Mouse (Mus musculus): Measurements from ENCODE around the gene Kalrn.

Gene Kalrn

DNA sequence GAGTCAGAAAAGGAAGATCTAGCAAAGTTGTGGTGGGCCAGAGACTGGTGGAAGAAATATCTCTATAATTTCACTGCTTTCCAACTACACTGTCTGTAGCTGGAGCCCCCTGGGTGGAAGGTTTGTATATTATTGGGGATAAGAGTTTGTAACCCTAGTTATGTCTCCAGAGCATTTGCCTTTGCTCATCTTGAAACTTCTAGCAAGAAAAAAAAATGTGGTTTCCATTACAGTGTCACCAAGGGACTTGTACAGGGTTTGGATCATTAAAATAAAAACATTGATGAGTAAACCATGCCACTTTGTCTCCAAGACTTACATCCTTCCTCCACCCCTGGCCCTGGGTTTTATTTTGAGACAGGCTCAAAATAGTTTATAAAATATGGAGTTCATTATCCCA lies 71.2 kb downstream of the Kalrn start:
- DNase-seq (ENCODE audit: low spot score in 2 of 2), result no peak

DNA sequence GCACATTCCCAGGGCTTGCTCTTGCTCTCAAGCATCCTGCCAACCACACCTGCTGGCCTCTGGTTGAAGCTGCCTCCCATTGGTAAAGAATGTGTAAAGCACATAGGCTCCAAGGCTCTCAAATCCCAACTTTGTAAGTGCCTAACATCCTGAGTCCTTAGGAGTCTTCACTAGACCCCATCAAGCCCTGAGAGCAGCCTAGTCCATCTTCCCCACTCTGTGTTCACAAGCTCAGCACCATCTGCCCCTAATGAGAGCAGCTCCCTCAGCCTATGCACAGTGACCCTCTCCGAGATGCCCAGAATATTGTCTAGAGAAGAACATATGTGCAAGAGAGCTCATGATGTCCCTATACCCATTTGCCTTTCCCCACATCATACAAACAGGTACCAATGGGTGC lies 78.6 kb downstream of the Kalrn start:
- no peak for DNase-seq (ENCODE audit: low spot score in 2 of 2)

DNA sequence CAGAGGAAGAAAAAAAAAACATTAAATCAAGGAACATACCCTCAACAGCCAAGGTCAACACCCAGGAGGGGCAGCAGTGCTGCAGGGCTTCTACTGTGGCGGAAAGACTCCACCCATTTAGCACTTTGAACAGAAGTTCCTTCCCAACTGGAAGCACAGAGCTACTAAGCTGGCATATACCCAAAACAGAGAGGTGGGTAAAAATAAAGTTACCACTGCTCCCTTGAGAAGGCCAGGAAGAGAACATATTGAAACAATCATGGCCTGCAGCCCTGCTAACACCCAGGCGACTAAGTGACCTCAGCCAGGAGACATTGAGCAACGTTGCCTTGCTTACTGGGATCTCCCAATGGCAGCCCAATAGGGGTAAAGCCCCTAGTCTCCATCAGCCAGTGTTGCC lies 79.4 kb downstream of the Kalrn start:
- no peak for DNase-seq (ENCODE audit: low spot score in 2 of 2)

DNA sequence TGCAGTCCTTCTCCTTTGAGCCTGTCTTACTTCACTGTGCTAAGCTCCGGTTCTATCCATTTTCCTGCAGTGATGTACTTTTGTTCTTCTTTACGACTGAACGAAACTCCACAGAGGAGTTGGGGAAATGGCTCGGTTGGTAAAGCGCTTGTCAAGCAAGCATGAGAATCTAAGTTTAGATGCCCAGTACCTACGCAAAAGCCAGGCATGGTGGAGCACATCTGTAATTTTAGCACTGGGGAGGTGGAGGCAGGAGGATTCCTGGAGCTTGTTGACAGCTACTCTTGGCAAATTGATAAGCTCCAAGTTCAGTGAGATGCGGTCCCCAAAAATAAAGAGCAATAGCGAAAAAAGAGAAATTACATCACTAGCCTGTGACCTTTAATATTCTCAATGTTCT lies 82.1 kb downstream of the Kalrn start:
- DNase-seq (ENCODE audit: low spot score in 2 of 2), result no peak

DNA sequence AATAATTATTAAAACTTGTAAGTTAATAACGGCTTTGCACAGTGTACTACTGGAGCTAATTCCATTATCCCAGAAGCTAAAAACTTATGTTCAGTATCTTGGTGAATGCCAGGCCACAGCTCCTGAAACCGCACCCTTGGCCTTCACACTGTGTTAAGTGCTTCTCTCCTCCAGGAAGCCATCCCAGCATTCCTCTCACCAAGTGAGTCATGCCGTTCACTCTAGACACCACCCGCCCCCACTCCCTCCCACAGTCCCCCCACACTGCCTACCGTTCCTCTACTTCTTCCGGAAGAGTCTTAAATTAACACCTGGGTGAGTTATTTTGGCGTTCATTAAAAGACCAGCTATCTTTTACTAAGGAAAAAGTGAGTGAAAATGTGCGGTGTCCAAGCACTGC lies 82.8 kb downstream of the Kalrn start:
- DNase-seq (ENCODE audit: low spot score in 2 of 2), result no peak

DNA sequence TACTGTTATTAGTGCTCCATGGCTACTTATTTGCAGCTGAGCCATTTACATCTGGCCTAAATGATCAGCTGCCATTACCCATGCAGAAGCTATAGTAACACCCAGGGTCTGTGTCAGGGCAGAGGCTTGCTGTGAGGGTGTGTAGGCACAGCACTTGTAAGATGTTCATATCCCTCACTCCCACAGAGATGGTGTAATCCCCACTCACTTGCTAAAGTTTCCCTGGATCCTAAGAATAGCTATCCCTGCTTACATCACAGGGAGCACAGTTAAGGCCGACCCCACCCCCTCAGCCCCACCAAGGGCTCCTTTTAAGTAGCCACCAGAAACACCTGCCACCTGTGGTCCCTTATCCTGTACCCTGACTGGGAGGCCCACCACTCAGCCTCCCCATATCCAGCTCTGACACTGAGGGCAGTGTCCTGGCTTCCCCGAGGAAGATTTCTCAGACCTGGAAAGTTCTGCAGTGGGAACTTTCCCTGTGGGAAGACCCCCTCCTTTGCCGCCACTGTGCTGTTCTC lies 83.5 kb downstream of the Kalrn start:
- no peak for DNase-seq (ENCODE audit: low spot score in 2 of 2)

DNA sequence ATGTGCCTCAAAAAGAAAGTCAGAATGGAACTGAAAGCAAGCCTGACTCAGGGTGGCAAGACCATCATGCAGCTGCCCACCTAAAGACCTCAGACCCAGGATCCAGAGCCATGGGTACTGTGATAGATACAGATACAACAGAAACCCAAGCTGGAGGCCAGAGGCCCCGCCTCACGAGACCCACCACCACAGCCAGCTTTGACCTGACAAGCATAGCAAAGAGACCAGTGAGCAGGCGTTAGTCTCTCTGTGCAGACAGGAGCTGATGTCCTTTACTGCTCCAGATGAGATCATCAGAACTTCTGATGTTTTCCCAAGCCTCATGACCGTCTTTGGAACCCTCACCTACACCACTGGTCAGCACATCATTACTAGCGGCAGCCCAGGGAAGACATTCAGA lies 85.5 kb downstream of the Kalrn start:
- DNase-seq (ENCODE audit: low spot score in 2 of 2), result no peak

DNA sequence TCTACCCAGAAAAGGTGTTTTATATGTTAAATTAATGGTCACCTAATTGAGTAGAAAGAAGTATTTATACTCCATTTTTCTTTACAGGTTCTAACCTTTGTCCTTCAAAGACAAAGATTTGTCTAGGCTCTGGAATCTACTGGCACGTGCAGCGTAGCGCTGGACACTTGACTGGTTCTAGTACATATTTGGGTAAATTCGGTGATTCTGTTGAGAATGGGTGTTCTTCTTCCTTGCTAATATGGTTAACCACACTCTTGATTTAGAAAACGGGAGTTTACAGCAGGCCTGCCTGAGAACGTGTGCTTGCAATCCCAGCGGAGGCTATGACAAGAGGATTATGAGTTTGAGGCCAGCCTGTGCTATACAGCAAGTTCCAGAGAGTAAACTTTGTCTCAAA lies 86.1 kb downstream of the Kalrn start:
- no peak for DNase-seq (ENCODE audit: low spot score in 2 of 2)

DNA sequence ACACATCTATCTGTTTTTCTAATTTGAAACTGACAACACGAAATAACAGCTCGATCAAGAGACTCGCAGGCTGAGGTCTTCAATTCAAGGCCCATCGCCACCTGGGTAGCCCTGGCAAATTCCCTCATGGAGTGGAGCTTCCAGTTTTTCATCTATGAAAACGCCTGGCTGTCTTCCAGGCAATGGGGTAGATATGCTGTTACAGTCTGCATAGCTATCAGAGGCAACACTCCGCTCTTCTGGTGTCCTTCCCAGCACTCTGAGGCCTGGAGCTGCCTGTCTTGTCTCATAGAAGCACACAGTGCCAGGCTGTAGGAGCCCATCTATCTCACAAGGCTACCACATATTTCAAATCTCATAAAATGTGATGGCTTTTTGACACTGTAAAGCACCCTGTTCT lies 87.8 kb downstream of the Kalrn start:
- DNase-seq (ENCODE audit: low spot score in 2 of 2), result no peak

DNA sequence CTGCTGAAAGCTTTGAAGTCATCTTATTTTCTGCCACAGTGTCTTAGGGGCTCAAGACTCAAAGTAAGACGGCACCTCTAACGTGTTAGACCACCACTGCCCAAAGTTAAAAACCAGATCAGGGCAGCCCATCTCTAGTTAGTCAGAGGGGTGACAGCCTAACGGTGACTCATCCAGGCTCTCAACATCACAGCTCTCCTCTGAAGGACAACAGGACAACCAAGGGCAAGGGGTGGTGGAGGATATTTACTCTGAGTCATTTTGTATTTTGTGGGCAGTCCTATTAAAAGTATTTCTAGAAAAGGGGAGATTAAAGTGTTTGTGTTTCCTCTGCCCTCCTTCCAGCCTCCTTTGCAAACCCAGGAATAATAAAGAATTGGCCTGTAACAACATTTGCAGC lies 88.4 kb downstream of the Kalrn start:
- no peak for DNase-seq (ENCODE audit: low spot score in 2 of 2)

DNA sequence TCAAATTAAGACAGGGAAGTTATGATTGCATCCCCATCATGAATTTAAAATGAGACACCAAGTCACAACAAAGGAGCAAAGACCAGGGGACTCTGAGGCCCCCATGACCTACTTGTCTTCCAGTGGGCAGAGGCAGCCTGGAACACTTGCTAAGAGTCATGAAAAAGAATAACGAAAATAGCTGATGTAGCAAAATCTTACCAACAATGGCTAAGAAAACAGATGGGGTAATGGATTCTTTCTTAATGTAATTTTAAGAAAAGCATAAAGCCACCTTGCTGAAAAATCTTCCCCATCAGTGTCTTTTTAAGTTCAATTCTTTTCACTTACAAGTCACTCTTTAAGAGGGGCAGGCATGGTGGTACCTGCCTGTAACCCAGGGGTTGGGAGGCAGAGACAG lies 89.1 kb downstream of the Kalrn start:
- no peak for DNase-seq (ENCODE audit: low spot score in 2 of 2)

DNA sequence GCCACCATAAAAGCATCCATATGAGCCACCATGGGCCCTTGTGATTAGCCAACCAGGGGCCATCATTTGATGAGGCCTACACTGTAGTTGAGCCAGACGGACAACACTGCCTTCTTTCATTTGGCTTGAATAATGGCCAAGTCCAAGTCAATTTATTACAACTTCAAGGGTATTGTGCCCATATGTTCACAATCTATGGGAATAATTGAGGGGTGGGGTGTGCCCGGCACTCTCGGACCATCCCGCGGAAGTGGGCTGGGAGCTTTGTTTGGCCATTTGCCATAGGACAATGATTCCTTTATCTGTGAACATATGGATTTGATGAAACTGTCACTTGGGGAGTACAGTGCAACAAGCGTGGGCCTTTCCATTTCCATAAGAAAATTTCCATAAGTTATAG lies 89.6 kb downstream of the Kalrn start:
- no peak for DNase-seq (ENCODE audit: low spot score in 2 of 2)

DNA sequence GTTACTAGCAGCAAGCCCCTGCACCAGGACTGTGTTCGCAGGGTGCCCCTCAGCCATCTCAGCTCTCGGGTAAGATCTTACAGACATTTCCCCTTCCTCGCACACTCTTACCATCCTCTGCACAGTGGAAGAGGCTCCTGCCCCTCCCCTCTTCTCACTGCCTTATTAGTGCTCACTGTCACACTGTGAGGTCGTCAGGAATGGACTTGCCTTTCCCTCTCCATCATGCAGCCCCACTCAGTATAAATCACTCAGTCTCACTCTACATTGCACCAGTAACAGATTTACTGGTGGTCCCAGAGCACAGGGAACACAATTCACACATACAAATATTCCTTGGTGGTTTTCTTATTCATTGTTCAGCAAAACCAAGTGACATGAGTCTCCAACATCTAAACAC lies 98.6 kb downstream of the Kalrn start:
- DNase-seq (ENCODE audit: low spot score in 2 of 2), result no peak

DNA sequence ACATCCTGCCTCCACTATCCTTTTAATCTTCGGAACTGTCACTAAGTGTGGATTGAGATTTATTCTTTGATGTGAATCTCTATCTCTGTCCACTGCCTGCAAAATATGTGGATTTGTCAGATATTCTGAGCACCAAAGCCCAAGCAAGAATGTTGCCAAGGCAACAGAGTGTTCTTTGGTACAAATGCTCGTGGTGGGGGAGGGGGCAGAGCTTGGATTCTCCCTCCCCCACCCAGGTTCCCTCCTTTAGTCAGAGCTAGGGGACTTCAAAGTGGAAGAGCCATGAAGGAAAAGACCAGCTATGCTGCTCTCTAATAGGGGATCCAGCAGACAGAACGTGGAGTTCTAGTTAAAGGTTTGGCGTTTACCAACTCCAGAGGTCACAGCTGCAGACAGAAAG lies 99.4 kb downstream of the Kalrn start:
- no peak for DNase-seq (ENCODE audit: low spot score in 2 of 2)

DNA sequence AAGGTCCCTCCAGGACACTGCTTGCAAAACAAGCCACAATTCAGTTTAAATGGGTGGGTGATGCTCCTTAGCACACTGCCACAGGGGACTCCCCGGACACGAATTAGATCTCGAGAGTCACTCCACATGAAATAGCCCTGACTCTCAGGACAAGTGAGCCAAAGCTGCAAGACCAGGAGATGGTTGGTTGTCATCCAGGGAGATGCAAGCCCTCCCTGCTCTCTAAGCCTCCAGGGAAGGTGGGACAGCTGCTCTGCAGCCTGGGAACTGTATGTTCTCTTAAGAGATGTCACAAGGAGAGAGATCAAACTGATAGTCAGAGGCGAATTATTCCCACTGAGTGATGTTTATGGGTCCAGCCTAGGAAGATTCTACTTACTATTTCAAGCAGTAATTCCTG lies 101.9 kb downstream of the Kalrn start:
- DNase-seq (ENCODE audit: low spot score in 2 of 2), result no peak

DNA sequence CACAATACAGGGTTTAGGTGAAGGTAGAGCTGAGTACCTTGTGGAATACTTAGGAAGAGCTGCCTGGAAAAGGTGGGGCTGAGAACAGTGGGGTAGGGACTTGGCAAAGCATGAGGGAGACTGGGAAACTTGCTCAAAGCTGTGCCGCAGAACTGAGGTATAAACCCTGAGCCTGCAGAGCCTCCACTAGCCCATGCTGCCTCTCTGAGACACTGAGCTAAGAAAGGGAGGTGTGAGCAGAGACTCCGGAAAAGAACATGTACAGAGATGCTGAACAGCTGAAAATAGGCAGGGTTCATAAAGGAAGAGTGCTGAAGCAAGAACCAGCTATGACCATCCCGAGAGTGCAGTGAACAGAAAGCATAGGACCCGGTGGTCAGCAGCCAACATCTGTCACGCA lies 103.0 kb downstream of the Kalrn start:
- DNase-seq (ENCODE audit: low spot score in 2 of 2), result no peak

DNA sequence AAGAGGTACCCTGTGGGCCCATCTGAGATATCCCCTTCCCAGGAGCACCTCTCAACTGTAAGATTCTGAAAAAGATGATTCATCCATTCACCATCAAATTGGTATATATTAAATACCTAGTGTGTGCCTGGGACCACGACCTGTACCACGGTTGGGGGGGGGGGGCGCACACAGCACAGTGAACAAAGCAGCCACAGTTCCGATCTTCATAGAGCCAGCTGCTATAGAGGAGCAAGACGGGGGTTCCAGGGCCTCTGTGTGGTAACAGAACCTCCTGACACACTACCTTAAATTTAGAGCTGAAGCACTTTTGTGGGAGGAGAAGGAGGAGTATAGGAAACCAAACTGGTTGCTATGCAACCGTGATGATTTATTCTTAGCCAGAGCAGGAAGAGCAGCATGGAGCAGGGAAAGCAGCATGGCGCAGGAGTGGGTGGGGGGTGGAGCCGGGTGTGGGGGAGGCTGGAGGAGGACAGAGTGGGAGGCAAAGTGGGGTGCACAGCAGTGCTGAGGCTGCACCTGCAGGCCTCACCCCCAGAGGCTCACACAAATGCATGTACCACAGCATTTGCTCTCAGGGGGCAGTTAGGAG lies 104.0 kb downstream of the Kalrn start:
- DNase-seq (ENCODE audit: low spot score in 2 of 2), result no peak

DNA sequence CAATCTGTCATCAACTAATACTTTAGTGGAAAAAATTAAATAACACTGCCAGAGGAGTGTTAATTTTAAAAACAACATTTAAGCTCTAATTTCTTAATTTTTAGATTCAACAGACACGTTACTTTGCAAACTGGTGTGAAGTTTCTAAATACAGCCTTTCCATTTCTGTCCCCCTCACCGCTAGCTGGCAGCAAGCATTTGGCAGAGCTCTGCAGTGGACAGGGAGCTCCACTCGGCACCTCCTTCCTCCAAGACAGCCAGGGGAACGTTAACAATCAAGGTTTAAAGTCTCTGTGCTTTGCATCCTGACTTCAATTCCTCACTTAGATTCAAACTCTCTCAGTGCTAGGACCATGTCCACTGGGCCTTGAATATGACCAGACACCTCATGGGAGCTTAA lies 106.7 kb downstream of the Kalrn start:
- no peak for DNase-seq (ENCODE audit: low spot score in 2 of 2)

DNA sequence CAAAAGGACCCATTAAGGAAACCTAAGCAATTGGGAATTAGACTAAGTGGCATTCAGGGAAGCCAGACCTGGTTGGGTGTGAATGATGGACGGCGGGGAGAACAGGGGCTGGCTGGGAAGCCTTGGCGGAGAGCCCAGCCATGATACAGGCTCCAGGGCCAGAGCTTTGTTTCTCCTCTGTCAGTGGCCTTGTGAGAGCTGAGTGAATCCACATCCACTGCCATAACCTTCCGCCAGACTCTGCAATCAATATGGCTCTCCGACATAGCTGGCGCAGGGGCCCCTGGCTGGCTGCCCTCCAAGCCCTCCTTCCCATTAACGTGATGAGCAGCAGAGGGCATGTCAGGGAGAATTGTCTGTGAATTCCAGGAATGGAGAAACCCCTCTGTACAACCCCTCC lies 117.0 kb downstream of the Kalrn start:
- no peak for DNase-seq (ENCODE audit: low spot score in 2 of 2)

DNA sequence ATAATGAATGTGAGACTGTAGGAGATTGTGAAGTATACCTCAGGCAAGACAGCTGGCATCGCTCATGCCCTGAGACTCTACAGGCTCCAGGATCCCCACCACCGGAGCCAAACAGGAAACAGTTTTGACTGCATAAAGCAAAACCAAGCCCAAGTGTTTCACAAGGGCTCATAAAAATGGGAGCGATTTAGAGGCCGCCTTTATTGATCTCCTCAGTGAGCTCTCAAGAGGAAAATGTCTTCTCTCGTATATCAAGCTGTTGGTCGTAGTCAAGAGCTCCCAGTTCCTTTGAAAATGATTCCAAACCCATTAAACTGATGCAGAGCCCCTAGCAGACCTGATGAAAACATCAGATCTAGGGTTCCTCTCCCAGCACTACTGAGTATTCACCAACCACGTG lies 127.7 kb downstream of the Kalrn start:
- DNase-seq (ENCODE audit: low spot score in 2 of 2), result no peak

DNA sequence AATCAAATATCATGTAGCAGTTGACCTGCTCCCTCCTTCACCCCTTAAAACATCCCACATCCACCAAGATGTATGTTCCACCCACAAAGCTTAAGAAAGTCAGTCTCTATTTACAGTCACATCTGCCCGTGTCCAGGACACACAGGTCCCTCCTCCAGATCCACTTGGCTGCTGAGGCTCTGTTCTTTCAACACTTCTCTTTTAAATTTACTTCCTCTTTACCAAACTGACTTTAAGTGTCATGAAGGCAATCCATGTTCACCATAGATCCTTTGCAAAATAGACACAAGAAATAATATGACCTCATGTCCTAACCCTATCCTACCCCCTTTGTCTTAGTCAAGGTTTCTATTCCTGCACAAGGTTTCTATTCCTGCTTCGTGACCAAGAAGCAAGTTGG lies 131.6 kb downstream of the Kalrn start:
- no peak for DNase-seq (ENCODE audit: low spot score in 2 of 2)

DNA sequence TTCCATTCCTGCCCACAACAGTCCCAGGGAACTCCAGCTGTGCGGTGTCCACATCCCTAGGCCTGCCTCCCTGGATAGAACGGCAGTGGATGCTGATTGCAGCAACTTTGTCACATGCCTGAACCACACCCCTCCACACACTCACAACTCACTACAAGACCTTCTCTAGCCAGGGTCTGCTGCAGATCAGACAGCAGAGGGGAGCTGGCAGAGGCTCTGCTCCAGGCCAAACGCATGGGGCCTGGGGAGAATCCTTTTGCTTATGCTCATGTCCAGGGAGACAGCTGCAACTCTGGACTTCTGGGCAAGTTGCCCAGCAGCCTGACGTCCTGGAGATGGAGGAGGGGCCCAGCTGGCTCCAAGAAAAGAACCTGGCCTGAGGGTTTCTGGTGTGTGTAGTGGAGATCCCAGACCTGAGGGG lies 132.3 kb downstream of the Kalrn start:
- DNase-seq (ENCODE audit: low spot score in 2 of 2), result no peak

DNA sequence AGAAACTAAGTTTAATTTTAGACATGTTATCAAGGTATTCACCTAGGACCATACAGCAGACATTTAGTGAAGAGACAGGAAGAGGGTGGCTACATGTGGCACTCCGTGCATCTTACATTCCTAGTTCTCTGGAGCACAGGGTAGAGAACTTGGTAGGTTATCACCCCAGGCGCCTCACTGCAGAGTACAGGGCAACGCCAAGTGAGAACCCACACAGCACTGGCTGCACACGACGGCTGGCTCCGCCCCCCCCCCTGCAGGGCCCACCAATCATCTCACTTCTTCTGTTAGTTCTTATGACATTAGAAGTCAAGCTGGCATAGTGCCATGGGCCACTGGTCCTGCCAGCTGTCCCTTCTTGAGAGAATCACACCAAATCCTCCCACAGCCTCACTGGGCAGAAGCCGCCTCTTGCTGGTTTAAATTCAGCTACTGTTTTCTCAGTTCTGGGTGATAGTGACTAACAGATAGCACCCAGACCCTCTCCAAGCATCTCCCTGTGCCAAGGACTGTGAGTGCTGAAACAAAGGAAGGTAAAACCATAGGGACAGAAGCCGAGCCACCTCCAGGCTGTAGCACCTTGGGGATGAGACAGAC lies 133.2 kb downstream of the Kalrn start:
- no peak for DNase-seq (ENCODE audit: low spot score in 2 of 2)

DNA sequence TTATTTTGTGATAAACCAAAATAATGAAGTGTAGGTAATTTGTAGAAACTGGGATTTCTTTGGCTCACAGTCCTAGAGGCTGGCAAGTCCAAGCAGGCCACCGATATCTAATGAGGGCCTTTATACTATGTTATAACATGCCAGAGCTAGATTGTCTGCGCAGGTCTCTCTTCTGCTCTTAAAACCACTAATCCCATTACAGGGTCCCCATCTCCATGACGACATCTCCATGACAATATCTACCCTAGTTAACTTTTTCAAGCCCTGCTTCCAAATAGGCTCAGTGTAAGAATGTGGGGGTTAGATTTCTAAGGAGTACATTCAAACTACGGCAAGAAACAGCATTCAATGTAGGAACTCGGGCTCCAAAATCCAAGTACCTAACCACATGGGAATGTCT lies 143.2 kb downstream of the Kalrn start:
- no peak for DNase-seq (ENCODE audit: low spot score in 2 of 2)
